Comparison of ENCODE assay signal across 27 mouse cellular contexts in the genomic region with DNA sequence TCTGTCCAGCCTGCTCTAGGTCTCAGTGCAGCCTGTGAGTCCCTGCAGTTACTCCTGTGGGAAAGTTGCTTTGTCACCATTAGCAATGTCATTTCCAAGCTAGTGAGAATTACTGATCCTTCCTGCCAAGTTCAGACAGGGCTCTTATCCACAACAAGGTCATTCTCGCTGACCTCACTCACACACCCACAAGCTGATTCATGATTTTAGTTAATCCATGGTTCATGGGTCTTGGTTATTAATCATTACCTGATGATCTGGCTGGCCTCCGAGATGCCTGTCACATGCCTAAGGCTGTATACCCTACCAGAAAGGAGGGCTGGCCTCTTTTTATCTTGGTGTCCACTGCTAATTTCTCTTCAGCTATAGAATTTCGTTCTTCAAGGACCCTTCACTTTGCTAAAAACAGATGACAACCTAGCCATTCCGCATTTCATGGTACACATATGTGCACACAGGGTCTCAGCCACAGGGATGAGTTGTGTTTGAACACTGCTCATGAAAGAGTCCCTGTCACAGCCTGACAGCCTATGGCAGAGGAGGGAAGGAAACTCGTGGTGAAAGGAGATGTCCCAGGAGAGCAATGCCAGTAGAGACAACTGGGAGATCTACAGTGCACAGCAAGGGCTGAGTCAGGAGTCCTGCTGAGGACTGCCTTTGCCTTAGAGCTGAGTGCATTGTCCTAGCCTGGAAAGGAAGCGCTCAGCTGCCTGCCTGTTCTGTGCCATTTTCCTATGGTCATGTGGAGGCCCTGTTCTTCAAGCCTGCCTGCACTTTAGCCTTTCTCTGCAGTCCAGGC. TPM values are rescaled to one million over a fixed set of nuclear protein-coding genes. Genes with fewer than 3 reads are reported as not detected.
DNase-seq lines count a peak whose midpoint lies in the region; ATAC-seq lines count a peak whose summit lies in the region.
"Not testable (repeated sequence)": the region's sequence is repeated elsewhere in the genome, so short reads cannot be mapped to it uniquely, and the experiment has no call there.
"Had no signal": no experiment of that assay in that cellular context is flagged by ENCODE, and none has a peak within 500 bp of the region (broad histone marks: within the 10 kb centered on the region; RNA-seq: fewer than 3 reads in every experiment).

No protein-coding gene starts in this region.

- H3K27me3 ChIP-seq in kidney, embryonic 16.5 days (ENCODE audit: insufficient read depth, low read length): not testable (repeated sequence)

- peak overlapping the region; percentile 27; the same call in 1 of the 2 replicates for H3K27ac ChIP-seq in kidney, embryonic 16.5 days (ENCODE audit: low read length)

- ATAC-seq in kidney, embryonic 16.5 days (ENCODE audit: low FRiP score, low TSS enrichment): peak; percentile 55

- not testable (repeated sequence) for H3K36me3 ChIP-seq in kidney, embryonic 16.5 days (ENCODE audit: insufficient read depth, low read length)

- not testable (repeated sequence) for H3K4me2 ChIP-seq in kidney, embryonic 16.5 days (replicated peaks; ENCODE audit: low read depth, low read length)

- H3K9ac ChIP-seq in kidney, embryonic 16.5 days (replicated peaks; ENCODE audit: low read length): not testable (repeated sequence)

- 49% methylated on average over 6 of the region's 6 CpGs for WGBS in kidney, embryonic 16.5 days

- H3K4me1 ChIP-seq in kidney, embryonic 16.5 days (ENCODE audit: insufficient read depth, low read length): not testable (repeated sequence)

- H3K9me3 ChIP-seq in kidney, embryonic 16.5 days (ENCODE audit: low read length): not testable (repeated sequence)

- H3K4me3 ChIP-seq in kidney, embryonic 16.5 days (ENCODE audit: low read length): not testable (repeated sequence)

- peak; percentile 31 for DNase-seq in Muller cell, postnatal 12 days (ENCODE audit: inconsistent ontology term)
- peak; percentile 53 for DNase-seq in adrenal gland, postnatal 10 days
- peak; percentile 10 for DNase-seq in heart, adult 8-10 months (ENCODE audit: low spot score)
- DNase-seq in kidney, adult 11 months: peak; percentile 94
- DNase-seq in kidney, postnatal 4 days: peak; percentile 41 to 56
- peak; percentile 14 for DNase-seq in skeletal muscle tissue, adult 2 months (ENCODE audit: low read depth, low spot score)
- peak; percentile 58 for DNase-seq in urinary bladder, postnatal 36 days (ENCODE audit: low spot score in 2 of 2)

RNA-seq across cellular contexts. Expression of gene Gsta2, which starts 7.2 kb away (rescaled TPM):
- total RNA-seq in adrenal gland, postnatal 10 days (2021): 1 to 10 TPM; 1.8 to 7.9 TPM
- total RNA-seq in heart, adult 8-10 months (2022): 1 to 10 TPM; 1.4 to 4.4 (median 2.6) TPM
- polyA plus RNA-seq in kidney, embryonic 16.5 days (2015; fragmentation: Nextera tagmentation; extraction: Ambion mirVana): 92.0 and 109 TPM in 2 replicates
- total RNA-seq: gastrocnemius, adult 8-10 months; layer of hippocampus, postnatal 10 days; left cerebral cortex, adult 2 months; left cerebral cortex, postnatal 36 days; megakaryocyte-erythroid progenitor cell, adult 5-6 weeks had no signal
- polyA plus RNA-seq: CD4-positive, CD25-positive, alpha-beta regulatory T cell, adult 4 months; embryonic facial prominence, embryonic 10.5 days; forebrain, embryonic 15.5 days; heart, embryonic 13.5 days; hindbrain, embryonic 12.5 days; midbrain, embryonic 14.5 days; neural tube, embryonic 12.5 days had no signal

RNA-seq across cellular contexts. Expression of gene Dppa5a, which starts 19.6 kb away (rescaled TPM):
- total RNA-seq in adrenal gland, postnatal 10 days (2021): under 1 TPM in 1 of 2 experiments, not detected in 1; 0.51 TPM
- not detected for total RNA-seq in heart, adult 8-10 months (2022)
- 0.27 TPM in 1 of 2 replicates, not detected in the other for polyA plus RNA-seq in kidney, embryonic 16.5 days (2015; fragmentation: Nextera tagmentation; extraction: Ambion mirVana)
- total RNA-seq: gastrocnemius, adult 8-10 months; heart, postnatal 25 days; layer of hippocampus, postnatal 10 days; left cerebral cortex, adult 2 months; left cerebral cortex, postnatal 36 days; megakaryocyte-erythroid progenitor cell, adult 5-6 weeks had no signal
- polyA plus RNA-seq: CD4-positive, CD25-positive, alpha-beta regulatory T cell, adult 4 months; cortical plate, adult 2 months; embryonic facial prominence, embryonic 10.5 days; gonadal fat pad, adult 2 months; heart, embryonic 13.5 days; liver, embryonic 14.5 days; lung, embryonic 15.5 days; neural tube, embryonic 12.5 days; stomach, embryonic 14.5 days had no signal

RNA-seq across cellular contexts. Expression of gene Omt2b, which starts 21.0 kb away (rescaled TPM):
- total RNA-seq in adrenal gland, postnatal 10 days (2021): not detected
- total RNA-seq in heart, adult 8-10 months (2022): not detected
- polyA plus RNA-seq in kidney, embryonic 16.5 days (2015; fragmentation: Nextera tagmentation; extraction: Ambion mirVana): not detected in 2 replicates
- total RNA-seq: gastrocnemius, adult 8-10 months; heart, postnatal 25 days; layer of hippocampus, postnatal 10 days; left cerebral cortex, adult 2 months; left cerebral cortex, postnatal 36 days; megakaryocyte-erythroid progenitor cell, adult 5-6 weeks had no signal
- polyA plus RNA-seq: CD4-positive, CD25-positive, alpha-beta regulatory T cell, adult 4 months; cortical plate, adult 2 months; embryonic facial prominence, embryonic 10.5 days; forebrain, embryonic 15.5 days; gonadal fat pad, adult 2 months; heart, embryonic 13.5 days; hindbrain, embryonic 12.5 days; limb, embryonic 14.5 days; liver, embryonic 14.5 days; lung, embryonic 15.5 days; midbrain, embryonic 14.5 days; neural tube, embryonic 12.5 days; stomach, embryonic 14.5 days had no signal

RNA-seq across cellular contexts. Expression of gene Ooep, which starts 30.1 kb away (rescaled TPM):
- total RNA-seq in adrenal gland, postnatal 10 days (2021): under 1 TPM in 1 of 2 experiments, not detected in 1; 0.18 TPM
- total RNA-seq in heart, adult 8-10 months (2022): not detected
- polyA plus RNA-seq in kidney, embryonic 16.5 days (2015; fragmentation: Nextera tagmentation; extraction: Ambion mirVana): 1.6 and 2.0 TPM in 2 replicates
- total RNA-seq: gastrocnemius, adult 8-10 months; heart, postnatal 25 days; left cerebral cortex, adult 2 months; left cerebral cortex, postnatal 36 days; megakaryocyte-erythroid progenitor cell, adult 5-6 weeks had no signal
- polyA plus RNA-seq: CD4-positive, CD25-positive, alpha-beta regulatory T cell, adult 4 months; gonadal fat pad, adult 2 months had no signal

RNA-seq across cellular contexts. Expression of gene Omt2a, which starts 33.8 kb away (rescaled TPM):
- not detected for total RNA-seq in adrenal gland, postnatal 10 days (2021)
- total RNA-seq in heart, adult 8-10 months (2022): not detected
- not detected in 2 replicates for polyA plus RNA-seq in kidney, embryonic 16.5 days (2015; fragmentation: Nextera tagmentation; extraction: Ambion mirVana)
- total RNA-seq: gastrocnemius, adult 8-10 months; heart, postnatal 25 days; layer of hippocampus, postnatal 10 days; left cerebral cortex, adult 2 months; left cerebral cortex, postnatal 36 days; megakaryocyte-erythroid progenitor cell, adult 5-6 weeks had no signal
- polyA plus RNA-seq: CD4-positive, CD25-positive, alpha-beta regulatory T cell, adult 4 months; cortical plate, adult 2 months; embryonic facial prominence, embryonic 10.5 days; forebrain, embryonic 15.5 days; gonadal fat pad, adult 2 months; heart, embryonic 13.5 days; hindbrain, embryonic 12.5 days; limb, embryonic 14.5 days; liver, embryonic 14.5 days; lung, embryonic 15.5 days; midbrain, embryonic 14.5 days; neural tube, embryonic 12.5 days; stomach, embryonic 14.5 days had no signal

Comparison
In these comparisons a context has a peak if more than half of its experiments do, and no peak if none do; other contexts are left out.
1. DNase-seq: peak in every context shown above with its lines; median percentile 94 in kidney, adult 11 months; 58 in urinary bladder, postnatal 36 days; 53 in adrenal gland, postnatal 10 days; 48 in kidney, postnatal 4 days; 31 in Muller cell, postnatal 12 days; 14 in skeletal muscle tissue, adult 2 months; 10 in heart, adult 8-10 months.